19 mouse cellular contexts compared by ENCODE assay signal in the genomic region with DNA sequence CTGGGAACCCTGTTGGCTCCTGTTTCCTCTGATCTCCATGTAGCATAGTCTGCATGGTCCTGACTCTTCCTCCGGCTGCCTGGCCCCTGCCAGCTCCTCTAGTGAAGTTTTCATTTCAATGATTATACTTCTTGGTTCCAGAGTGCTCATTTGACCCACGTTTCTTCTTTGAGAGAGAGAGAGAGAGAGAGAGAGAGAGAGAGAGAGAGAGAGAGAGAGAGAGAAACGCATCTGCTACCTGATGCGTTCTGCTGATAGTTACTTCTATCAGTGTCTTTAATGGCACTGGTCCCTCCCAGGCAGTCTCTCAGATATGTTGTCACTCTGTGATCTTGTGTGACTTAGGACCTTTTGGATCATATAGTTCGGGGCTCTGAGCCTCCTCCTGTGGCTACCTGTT.
"Had no signal": no experiment of that assay in that cellular context is flagged by ENCODE, and none has a peak within 500 bp of the region (broad histone marks: within the 10 kb centered on the region; RNA-seq: fewer than 3 reads in every experiment).

No protein-coding gene starts in this region.

- H3K4me1 ChIP-seq: limb, embryonic 12.5 days; stomach, embryonic 15.5 days had no signal

- H3K9ac ChIP-seq: limb, embryonic 12.5 days; limb, embryonic 15.5 days; midbrain, embryonic 12.5 days; midbrain, embryonic 15.5 days; neural tube, embryonic 13.5 days; stomach, embryonic 15.5 days had no signal

- H3K4me2 ChIP-seq: limb, embryonic 12.5 days; limb, embryonic 15.5 days; midbrain, embryonic 12.5 days; midbrain, embryonic 15.5 days; neural tube, embryonic 13.5 days; stomach, embryonic 15.5 days had no signal

- H3K9me3 ChIP-seq: limb, embryonic 12.5 days; limb, embryonic 15.5 days; midbrain, embryonic 12.5 days; midbrain, embryonic 15.5 days; neural tube, embryonic 13.5 days; stomach, embryonic 15.5 days had no signal

- H3K36me3 ChIP-seq: limb, embryonic 12.5 days; limb, embryonic 15.5 days; midbrain, embryonic 12.5 days; midbrain, embryonic 15.5 days; neural tube, embryonic 13.5 days; stomach, embryonic 15.5 days had no signal

- DNase-seq: kidney, adult 2 months; kidney, postnatal 25 days; left cerebral cortex, postnatal 4 days; lung, adult 2 months; lung, postnatal 14 days; lung, postnatal 4 days; retina, postnatal 1 day; right cerebral cortex, postnatal 25 days; spleen, adult 18-20 months; thymus, postnatal 25 days had no signal

- H3K4me3 ChIP-seq: limb, embryonic 12.5 days; limb, embryonic 15.5 days; midbrain, embryonic 12.5 days; midbrain, embryonic 15.5 days; myocyte; neural tube, embryonic 13.5 days; stomach, embryonic 15.5 days had no signal

- H3K27ac ChIP-seq: kidney, postnatal 0 days; limb, embryonic 12.5 days; limb, embryonic 15.5 days; midbrain, embryonic 12.5 days; midbrain, embryonic 15.5 days; neural tube, embryonic 13.5 days; stomach, embryonic 15.5 days had no signal

- H3K27me3 ChIP-seq: midbrain, embryonic 15.5 days; stomach, embryonic 15.5 days had no signal

- ATAC-seq: intestine, postnatal 0 days; midbrain, embryonic 15.5 days had no signal
